Mouse (Mus musculus) left cerebral cortex, adult 2 months (tissue): Measurements from ENCODE around the gene Cyp2w1. TPM values are rescaled to one million over a fixed set of nuclear protein-coding genes. Genes with fewer than 3 reads are reported as not detected.
"Not testable (repeated sequence)": the region's sequence is repeated elsewhere in the genome, so short reads cannot be mapped to it uniquely, and the experiment has no call there.

ENCODE experiments used
- DNase-seq, 2 experiments: peaks; one replicate each; pipeline ENCODE4 v3.0.0; 2021 to 2022; ENCODE audit warnings: low spot score in 2 of 2, mixed read lengths in 1 of 2; ENCODE audit errors: extremely low spot score in 1 of 2
- H3K27ac ChIP-seq: fragments of 200-600 bp; 2 replicates; pipeline ENCODE4 v1.8.1; 2022
- H3K4me3 ChIP-seq: fragments of 200-600 bp; 2 replicates; pipeline ENCODE4 v1.8.1; 2022
- CTCF ChIP-seq: fragments of 200-600 bp; IDR thresholded peaks from 2 replicates; pipeline ENCODE4 v1.8.1; 2022; ENCODE audit warnings: antibody characterized with exemption, mild to moderate bottlenecking, moderate library complexity
- intact Hi-C: fragments of 180-260 bp; cut with DNase I; formaldehyde crosslinking; loops from one replicate; pipeline ENCODE4 v1.15.1; 2025
- total RNA-seq, 2 experiments: library from RNA; stranded (reverse); gene quantifications; 2 replicates each; pipeline ENCODE4 v1.2.3; 2021

The Cyp2w1 gene
- total RNA-seq, 2 experiments from 2014 or later: not detected

DNA sequence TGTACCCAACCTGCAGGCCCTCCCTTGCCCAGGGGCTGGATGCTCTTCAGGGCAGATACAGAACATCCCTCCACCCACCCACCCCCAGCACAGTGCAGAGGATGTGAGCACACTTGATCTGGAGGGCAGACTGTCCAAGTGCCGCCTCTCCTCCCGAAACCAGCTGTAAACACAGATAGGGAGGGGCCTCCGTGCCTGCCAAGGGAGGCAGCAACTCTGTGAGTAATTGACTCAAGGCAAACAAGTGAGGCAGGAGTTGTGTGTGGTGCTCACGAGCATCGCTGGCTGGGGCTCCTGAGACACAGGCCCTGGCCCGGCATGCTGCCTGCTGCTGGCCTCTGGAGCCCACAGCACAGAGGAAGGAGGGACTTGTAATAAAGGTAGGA is 37.3 kb downstream of the Cyp2w1 start:
- intact Hi-C loops: no loop called here
- no peak for TF ChIP-seq CTCF
- Histone ChIP-seq H3K27ac (peak overlapping the region; percentile 89), H3K4me3 (0 out of 2 replicates have a peak overlapping the region, but pooled peaks have one; percentile 23)
- DNase-seq: peak; percentile 37 to 51

- DNase-seq, intact Hi-C loops, H3K4me3 ChIP-seq: not testable (repeated sequence)
- H3K27ac ChIP-seq: peak overlapping the region; percentile 89
Observed at GRCm38 (mm10) chr5:139390324-139391119, 38.1 kb downstream of the Cyp2w1 start.

DNA sequence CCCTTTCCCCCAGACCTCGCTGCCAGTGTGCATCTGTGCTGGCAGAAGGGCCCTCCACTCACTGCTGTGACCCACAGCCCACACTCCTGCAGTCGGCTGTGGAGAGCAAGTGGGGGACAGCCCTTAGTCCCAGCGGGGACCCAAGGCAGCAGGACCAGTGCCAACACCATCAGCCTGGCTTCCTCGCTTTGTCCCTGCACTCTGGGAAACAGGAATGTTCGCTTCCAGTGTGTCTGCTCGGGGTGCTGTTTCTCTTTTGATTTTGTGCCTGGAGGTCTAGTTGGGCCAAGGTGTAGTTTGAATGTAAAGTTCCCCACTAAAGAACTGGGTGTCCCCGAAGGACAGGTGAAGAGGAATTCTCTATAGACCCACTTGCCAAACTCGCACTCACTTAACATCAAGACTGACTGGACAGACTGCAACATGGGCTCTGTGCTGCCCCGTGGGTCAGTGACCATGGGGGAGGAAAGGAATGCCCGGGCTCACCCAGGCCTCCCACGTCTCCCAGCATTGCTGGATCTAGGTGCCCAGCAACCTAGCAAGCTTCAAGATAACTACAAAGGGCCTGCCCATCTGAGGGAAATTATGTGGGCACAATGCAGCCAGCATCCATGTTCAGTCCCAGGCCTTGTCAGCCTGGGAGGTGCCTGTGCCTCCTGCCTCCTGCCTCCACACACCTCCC is 39.0 kb downstream of the Cyp2w1 start:
- Histone ChIP-seq H3K4me3 (no peak overlapping the region), H3K27ac (peak overlapping the region; percentile 78)
- TF ChIP-seq CTCF: no peak
- no peak for DNase-seq
- intact Hi-C loops: no loop called here

DNA sequence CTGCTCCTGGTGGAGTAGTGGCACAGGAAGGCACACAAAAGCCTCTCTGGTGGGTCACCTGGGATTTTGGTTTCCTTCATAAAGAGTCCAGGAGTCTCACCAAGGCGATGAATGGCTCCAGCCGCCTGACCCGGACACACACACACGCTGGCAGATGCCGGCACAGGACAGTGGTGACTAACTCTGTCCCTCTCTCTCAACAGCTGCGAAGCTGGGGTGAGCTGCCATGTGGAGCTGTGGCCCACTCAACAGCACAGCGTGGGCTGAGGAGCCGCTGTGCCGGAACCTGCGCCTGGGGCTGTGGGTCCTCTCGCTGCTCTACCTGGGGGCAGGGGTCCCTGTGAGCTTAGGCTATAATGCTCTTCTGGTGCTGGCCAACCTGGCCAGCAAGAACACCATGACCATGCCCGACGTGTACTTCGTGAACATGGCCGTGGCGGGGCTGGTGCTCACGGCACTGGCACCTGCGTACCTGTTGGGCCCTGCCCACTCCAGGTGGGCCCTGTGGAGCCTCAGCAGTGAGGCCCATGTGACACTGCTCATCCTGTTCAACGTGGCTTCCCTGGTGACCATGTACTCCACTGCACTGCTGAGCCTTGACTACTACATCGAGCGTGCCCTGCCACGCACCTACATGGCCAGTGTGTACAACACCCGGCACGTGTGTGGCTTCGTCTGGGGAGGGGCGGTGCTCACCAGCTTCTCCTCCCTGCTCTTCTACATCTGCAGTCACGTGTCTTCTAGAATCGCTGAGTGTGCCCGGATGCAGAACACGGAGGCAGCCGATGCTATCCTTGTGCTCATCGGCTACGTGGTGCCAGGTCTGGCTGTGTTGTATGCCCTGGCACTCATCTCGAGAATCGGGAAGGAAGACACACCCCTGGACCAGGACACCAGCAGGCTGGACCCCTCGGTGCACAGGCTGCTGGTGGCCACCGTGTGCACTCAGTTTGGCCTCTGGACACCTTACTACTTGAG is 40.1 kb downstream of the Cyp2w1 start:
- intact Hi-C loops: no loop called here
- DNase-seq: no peak
- Histone ChIP-seq H3K4me3 (no peak overlapping the region), H3K27ac (peak overlapping the region; percentile 78)
- no peak for TF ChIP-seq CTCF

DNA sequence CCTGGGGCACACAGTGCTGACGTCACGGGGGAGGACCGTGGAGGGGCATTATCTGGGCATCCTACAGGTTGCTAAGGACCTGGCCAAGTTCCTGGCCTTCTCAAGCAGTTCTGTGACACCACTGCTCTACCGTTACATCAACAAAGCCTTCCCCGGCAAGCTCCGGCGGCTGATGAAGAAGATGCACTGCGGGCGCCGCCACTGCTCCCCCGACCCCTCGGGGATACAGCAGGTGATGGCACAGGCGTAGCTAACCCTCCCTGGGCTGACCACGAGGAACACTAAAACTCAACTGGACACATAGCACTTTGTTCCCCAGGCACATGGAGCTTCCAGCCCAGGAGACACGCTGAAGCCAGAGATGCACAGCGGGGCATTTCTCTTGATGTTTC is 40.8 kb downstream of the Cyp2w1 start:
- no peak for TF ChIP-seq CTCF
- DNase-seq: no peak
- H3K4me3 ChIP-seq: no peak overlapping the region
- H3K27ac ChIP-seq: peak overlapping the region; percentile 78; the same call in 1 of the 2 replicates
- intact Hi-C loops: no loop called here

DNA sequence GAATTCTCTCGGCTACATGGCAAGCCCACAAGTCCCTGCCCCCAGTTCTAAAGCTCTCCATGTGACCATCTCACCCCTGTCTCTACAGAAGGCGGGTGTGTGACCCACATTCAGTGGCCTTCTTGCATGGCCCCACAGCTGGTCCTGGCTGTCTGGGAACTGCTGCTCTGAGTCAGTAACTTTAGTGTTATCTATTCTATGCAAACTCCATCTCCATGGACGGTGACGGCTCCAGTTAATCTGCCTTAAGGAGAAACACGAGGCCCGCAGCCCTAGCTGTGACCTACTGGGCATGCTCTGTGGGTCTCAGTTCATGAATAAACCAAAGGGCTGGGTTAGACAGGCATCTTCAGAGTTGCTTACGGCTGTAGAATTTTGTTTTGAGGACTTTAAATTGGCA is 42.0 kb downstream of the Cyp2w1 start:
- no peak overlapping the region for H3K4me3 ChIP-seq
- intact Hi-C loops: no loop called here
- H3K27ac ChIP-seq: peak overlapping the region; percentile 52; the same call in 1 of the 2 replicates
- no peak for DNase-seq
- no peak for TF ChIP-seq CTCF

DNA sequence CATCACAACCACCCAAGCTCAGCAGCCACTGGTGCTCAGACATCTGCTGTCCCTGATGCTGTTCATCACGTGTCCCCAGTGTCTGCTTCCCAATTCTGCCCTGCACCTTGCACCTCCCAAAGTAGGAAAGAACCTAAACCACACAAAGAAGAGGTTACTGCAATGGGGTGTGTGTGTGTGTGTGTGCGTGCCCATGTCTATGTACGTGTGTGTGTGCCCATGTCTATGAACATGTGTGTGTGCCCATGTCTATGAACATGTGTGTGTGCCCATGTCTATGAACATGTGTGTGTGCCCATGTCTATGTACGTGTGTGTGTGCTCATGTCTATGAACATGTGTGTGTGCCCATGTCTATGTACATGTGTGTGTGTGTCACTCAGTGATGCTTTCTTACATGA is 43.1 kb downstream of the Cyp2w1 start:
- Histone ChIP-seq H3K27ac (no peak overlapping the region), H3K4me3 (no peak overlapping the region)
- intact Hi-C loops: loop anchor here (5.0 kb wide), 1 partner anchor 62 kb away; no protein-coding TSS in a partner anchor
- TF ChIP-seq CTCF: no peak
- no peak for DNase-seq

DNA sequence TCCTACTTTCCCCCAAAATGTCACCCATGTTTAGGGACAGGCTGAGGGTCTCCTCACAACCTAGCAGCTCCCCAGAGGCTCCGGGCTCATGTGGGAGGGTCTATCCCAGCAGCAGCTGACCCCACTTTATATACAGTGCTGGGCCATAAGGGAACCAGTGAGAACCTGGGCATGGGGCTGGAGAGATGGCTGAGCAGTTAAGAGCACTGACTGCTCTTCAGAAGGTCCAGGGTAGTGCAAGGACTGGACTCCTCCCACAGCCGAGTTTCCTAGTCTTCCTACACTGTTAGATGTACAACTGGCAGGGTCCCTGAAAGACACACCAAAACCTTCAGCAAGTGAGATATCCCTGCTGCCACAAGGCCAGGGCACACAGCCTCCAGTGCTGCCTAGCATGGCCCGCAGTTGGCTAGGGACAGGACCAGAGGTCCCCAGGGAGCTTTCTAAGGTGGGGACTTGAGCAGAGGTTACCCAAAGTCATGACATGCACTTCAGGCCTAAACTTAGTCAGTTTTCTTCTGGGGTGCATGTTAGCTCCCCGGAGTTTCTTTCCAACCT is 45.0 kb downstream of the Cyp2w1 start:
- Histone ChIP-seq H3K27ac (no peak overlapping the region), H3K4me3 (no peak overlapping the region)
- no peak for DNase-seq
- intact Hi-C loops: loop anchor here (5.0 kb wide), 1 partner anchor 60 kb away; no protein-coding TSS in a partner anchor
- no peak for TF ChIP-seq CTCF

DNA sequence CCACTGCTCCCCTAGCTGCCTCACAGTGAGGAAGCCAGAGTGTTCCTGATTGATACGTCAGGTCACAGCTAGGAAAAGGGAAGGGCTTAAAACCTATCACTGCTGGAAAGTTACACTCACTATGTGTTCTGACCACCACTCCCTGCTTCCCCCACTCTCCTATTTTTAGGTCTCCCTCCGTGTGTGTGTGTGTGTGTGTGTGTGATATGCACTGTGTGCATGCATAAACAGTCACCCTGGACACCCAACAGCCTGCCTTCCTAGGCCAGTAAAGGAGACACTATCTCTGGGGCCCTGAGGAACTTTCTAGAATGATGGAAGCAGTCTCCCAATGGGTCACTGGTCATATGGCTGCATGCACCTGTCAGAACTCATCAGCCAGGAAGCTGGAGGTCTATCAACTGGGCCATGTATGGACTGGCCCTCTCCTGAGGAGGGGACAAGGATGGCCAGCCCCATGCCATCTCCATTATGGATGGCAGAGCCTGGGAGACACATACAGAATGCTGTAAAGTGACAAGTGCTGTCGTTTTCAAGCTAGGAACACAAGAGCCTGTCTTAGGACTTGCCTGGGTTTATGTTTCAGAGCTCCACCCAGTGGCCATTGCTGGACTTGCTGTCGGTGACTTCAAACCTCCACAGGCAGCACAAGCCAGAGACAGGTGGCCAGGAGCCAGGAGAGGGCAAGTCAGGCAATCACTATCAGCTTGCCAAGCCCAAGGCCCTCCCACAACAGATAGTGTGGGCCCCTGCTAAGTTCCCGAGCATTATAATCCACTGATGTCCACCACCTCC is 45.7 kb downstream of the Cyp2w1 start:
- TF ChIP-seq CTCF: peak; percentile 91
- intact Hi-C loops: loop anchor here (1.0 to 5.0 kb wide), 2 partner anchors 34 to 59 kb away; no protein-coding TSS in a partner anchor
- Histone ChIP-seq H3K4me3 (no peak overlapping the region), H3K27ac (peak overlapping the region; percentile 37; the same call in 1 of the 2 replicates)
- DNase-seq: peak; percentile 88 to 92

DNA sequence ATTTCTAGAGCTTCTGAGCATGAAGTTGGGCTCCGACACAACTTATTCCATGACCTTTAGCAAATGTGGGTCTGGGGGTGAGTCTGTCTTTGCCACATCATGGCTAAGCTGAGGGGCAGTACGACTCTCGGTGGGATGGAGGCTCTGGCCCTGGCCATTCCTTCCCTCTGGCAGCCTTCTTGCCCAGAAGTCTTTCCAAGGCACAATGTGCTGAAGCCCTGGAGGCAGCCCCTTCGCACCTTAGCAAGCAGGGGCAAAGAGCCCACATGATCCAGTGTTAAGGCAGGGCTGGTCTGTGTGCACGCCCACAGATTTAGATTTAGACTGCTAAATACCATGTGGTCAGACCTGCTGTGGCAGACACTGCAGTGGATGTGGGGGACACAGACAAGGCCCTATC is 46.4 kb downstream of the Cyp2w1 start:
- H3K27ac ChIP-seq: no peak overlapping the region
- no peak for TF ChIP-seq CTCF
- no peak overlapping the region for H3K4me3 ChIP-seq
- no peak for DNase-seq
- intact Hi-C loops: loop anchor here (1.0 to 5.0 kb wide), 2 partner anchors 34 to 59 kb away; no protein-coding TSS in a partner anchor
